Mouse (Mus musculus): Measurements from ENCODE around the gene U2af1. TPM values are rescaled to one million over a fixed set of nuclear protein-coding genes. Genes with fewer than 3 reads are reported as not detected.
A peak's percentile ranks its signal among the peaks of the same experiment; 100 is the strongest.
"Not testable (repeated sequence)": the region's sequence is repeated elsewhere in the genome, so short reads cannot be mapped to it uniquely, and the experiment has no call there.

The U2af1 gene
- total RNA-seq (2015) (36.2 and 37.7 TPM in 2 replicates), total RNA-seq (2017) (119 and 145 TPM in 2 replicates)

DNA sequence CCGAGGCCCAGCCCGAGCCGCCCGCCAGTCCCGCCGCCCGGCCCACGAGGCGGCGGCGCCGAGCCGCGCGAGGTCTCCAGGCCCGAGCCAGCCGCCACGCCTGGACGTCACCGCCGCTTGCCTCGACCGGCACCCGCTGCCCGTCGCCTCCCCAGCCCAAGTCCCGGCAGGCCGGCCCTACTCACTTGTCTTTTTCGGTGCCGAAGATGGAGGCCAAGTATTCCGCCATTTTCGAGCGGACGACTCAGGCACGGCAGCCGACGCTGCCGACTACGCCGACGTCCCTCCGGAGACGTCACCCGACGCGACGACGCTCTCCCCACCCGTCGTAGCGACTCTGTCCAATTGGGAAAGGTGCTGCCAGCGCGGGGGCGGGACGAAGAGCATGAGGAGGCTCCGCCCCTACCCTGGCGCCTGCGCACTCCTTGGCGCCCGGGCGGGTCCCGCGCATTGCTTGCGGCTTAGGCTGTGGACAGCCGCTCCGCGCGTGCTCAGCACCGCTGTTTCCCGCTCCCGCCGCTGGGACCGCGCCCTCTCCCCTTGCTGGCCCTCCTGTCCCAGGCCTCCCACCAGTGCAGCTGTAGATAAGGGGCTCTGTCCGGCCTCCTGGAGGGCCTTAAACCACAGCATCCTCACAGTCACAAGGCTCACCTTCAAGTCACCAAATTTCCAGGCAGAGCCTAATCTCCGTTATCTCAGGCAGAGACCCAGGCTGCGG, at the start of gene U2af1:
TSS of gene U2af1 (minus strand) at position 425 of the 718 bp plus-strand sequence.
- peak; percentile 100 for ATAC-seq (ENCODE audit: poor library complexity, severe bottlenecking)

- no peak for ATAC-seq (ENCODE audit: poor library complexity, severe bottlenecking)
Observed at GRCm38 (mm10) chr17:31705271-31706020, 46.8 kb upstream of the U2af1 start.

DNA sequence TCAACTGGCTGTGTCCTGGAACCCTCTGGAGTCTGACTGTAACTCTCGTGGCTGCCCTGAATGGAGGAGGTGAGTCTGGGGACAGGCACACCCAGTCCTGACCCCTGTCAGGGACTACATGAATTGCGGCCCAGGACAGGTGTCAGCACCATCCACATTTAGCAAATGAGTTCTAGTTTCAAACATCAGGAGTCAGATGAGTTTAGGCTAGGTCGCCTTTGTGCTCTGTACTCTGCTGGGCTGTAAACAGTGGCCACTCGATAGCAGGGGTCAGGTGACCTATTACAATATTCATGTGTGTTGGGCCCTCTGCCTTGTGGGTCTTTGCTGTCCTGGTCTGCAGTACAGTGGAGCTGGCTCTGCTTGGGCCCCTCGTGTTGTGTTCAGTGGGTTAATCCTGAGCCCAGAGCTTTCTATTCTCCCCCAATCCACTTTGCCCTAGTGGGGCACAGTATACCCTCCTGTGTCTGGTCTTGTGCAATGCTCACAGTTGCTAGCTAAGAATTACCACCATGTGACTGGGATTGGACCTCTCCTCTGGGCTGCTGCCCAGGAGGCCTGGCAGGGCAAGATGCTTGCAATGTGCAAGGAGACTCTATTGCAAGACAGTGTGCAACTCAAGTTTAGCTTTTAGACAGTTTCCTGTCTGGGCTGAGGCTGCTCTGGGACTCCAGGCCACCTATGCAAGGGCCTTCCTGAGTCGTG, 44.7 kb upstream of the U2af1 start:
- no peak for ATAC-seq (ENCODE audit: poor library complexity, severe bottlenecking)

GRCm38 (mm10) chr17:31698347-31698746, 39.7 kb upstream of the U2af1 start:
- ATAC-seq (ENCODE audit: poor library complexity, severe bottlenecking), result no peak

GRCm38 (mm10) chr17:31695356-31695755, 36.7 kb upstream of the U2af1 start:
- ATAC-seq (ENCODE audit: poor library complexity, severe bottlenecking), result not testable (repeated sequence)

GRCm38 (mm10) chr17:31694949-31695348, 36.3 kb upstream of the U2af1 start:
- ATAC-seq (ENCODE audit: poor library complexity, severe bottlenecking), result no peak

DNA sequence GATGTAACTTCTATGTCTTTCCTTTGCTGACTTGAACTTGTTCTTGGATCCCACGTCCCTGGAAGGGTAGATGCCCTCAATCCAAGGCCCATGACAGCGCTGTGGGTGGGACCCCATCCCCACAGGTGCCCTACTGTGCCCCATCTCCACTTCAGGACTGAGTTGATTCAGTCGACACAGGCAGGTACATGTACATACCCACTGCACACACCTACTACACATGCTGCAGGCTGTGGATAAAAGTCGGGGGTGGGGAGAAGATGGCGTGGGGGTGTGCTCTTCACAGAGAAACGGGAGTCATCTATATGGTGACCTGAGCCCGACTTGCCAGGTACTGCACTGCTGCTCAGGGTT, 35.3 kb upstream of the U2af1 start:
- ATAC-seq (ENCODE audit: poor library complexity, severe bottlenecking), result no peak

GRCm38 (mm10) chr17:31693330-31694022, 34.8 kb upstream of the U2af1 start:
- peak; percentile 89 for ATAC-seq (ENCODE audit: poor library complexity, severe bottlenecking)

- ATAC-seq (ENCODE audit: poor library complexity, severe bottlenecking), result peak; percentile 19; the same call in 1 of the 2 replicates
Observed at GRCm38 (mm10) chr17:31692918-31693317, 34.2 kb upstream of the U2af1 start.

GRCm38 (mm10) chr17:31689606-31690005, 30.9 kb upstream of the U2af1 start:
- peak; percentile 19; the same call in 1 of the 2 replicates for ATAC-seq (ENCODE audit: poor library complexity, severe bottlenecking)

- no peak for ATAC-seq (ENCODE audit: poor library complexity, severe bottlenecking)
Observed at GRCm38 (mm10) chr17:31688112-31688511, 29.4 kb upstream of the U2af1 start.

- no peak for ATAC-seq (ENCODE audit: poor library complexity, severe bottlenecking)
Observed at GRCm38 (mm10) chr17:31686225-31686564, 27.5 kb upstream of the U2af1 start.

DNA sequence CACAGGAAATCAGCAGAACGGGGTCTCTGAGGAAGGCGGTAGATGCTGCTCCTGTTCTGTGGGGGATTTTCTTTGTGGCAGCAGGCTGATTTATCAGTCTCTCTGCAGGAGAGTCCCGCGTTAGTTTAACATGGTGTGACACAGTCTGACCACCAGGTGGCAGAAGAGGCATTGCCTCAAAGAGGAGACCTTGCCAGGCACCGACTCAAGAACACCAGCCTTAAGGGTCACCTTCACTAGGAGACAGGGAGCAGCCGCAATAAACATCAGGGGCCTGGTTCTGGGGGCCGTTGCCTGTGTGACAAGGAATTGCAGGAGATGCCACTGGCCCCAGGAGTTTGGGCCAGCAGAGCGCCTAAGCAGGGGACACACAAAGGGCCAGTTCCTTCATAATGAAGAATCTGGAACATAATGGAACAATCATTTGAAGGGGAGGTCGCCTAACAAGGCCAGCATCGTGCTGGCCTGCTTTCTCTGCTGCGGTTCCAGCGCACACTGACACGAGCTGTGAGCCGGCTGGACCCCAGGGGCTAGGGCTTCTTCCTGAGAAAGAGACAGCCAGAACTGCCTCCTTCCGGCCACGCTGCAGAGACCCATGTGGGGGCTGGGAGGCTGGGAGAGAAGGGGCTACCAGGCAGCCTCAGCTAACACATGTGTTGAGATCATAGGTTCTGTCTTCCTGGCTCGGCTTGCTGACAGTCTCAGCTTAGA, 27.0 kb upstream of the U2af1 start:
- ATAC-seq (ENCODE audit: poor library complexity, severe bottlenecking), result peak; percentile 92

GRCm38 (mm10) chr17:31680450-31680849, 21.8 kb upstream of the U2af1 start:
- peak; percentile 64 for ATAC-seq (ENCODE audit: poor library complexity, severe bottlenecking)

- no peak for ATAC-seq (ENCODE audit: poor library complexity, severe bottlenecking)
Observed at GRCm38 (mm10) chr17:31677507-31677906, 18.8 kb upstream of the U2af1 start, which contains the start of gene Cryaa. Gene Cryaa, plus strand, starts transcription at chr17:31677807.

GRCm38 (mm10) chr17:31674426-31674825, 15.7 kb upstream of the U2af1 start:
- no peak for ATAC-seq (ENCODE audit: poor library complexity, severe bottlenecking)

GRCm38 (mm10) chr17:31672279-31672678, 13.6 kb upstream of the U2af1 start:
- ATAC-seq (ENCODE audit: poor library complexity, severe bottlenecking), result no peak

DNA sequence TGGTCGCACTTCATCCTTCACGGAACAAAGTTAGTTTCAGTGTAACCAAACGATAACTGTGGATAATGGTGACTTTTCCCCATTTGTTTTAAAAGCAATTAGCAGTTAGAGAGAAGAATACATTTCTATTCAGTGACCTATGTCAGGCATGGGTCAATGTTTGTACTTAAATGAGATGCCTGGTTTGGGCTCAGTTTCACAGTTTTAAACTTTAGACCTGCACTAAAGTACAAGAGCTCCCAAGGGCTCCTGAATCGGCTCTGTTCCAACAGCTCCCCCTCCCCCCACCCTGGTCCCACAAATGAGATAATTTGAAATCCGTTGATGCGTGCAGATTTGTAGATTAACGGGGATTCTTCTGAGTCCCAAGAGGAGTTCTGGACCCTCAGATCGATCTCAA, 13.0 kb upstream of the U2af1 start:
- no peak for ATAC-seq (ENCODE audit: poor library complexity, severe bottlenecking)

DNA sequence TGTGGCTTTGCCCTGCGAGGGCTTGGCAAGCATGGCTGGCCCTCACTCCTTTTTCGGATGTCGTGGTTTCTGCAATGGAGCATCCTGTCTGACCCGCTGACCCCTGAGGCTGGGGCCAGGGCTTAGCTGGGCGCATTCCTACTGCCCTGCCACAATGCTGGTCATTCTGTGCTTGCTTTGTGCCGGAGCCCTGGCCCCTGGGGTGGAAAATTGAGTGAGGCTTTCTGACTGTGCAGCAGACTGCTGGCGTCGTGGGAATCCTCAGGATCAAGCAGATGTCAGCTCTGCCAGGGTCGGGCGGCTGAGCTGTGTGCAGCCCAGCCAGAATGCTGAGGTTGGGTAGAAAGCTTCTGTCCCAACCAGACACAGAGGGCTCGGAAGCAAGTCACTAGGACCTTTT, 11.5 kb upstream of the U2af1 start:
- no peak for ATAC-seq (ENCODE audit: poor library complexity, severe bottlenecking)

DNA sequence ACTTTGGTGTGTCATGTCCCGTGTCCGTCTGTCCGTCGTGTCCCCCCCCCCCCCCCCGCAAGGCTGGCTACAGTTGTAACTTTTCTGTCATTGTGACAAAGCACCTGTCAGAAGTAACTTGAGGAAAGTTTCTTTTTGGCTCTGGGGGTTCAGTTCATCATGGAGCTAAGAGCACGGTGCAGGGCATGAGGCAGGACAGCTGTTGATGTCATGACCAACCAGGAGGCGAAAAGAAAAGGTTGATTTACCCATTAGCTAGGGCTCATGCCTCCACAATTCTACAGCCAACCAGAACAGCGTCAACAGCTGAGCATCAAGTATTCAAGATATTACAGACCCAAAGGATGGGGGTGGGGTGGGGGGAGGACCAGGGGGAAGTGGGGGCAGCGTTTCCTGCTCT, 9.6 kb upstream of the U2af1 start:
- no peak for ATAC-seq (ENCODE audit: poor library complexity, severe bottlenecking)
